12 mouse cellular contexts compared by ENCODE assay signal in the genomic region with DNA sequence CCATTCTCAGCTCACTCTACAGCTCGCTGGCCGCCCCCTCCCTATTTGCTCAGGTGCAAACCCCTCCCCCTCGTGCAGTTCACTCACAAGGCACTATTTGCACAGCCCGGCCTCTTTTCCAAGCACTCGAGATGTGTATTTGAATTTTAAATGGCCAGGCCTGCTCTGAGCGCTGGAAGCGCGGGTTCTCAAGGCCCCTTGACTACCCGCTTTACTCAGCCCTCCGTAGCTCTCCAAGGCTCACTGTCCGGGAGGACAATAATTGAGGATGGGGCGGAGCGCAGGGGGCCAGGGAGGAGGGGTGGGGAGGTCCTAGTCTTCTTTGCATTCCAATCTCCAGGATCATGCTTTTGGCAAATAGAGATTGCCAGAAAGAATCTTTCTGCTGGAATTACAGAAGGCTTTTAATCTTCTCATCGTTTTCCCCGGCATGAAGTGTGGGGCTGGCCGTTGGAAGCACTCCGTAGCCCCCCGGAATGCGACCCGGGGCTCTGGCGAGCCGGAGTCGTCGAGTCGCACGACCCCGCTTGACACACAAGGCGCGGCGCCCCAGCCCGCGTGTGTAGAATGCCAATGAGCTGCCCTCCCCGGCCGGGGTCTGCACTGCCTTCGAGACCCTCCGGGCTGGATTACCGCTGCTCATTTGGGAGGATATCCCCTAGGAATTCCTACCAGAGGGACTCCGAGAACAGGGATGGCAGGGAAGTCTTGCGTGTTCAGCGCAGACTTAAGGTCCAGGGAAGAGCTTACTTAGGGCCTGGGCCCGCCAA. TPM values are rescaled to one million over a fixed set of nuclear protein-coding genes. Genes with fewer than 3 reads are reported as not detected.
DNase-seq lines count a peak whose midpoint lies in the region; ATAC-seq and TF ChIP-seq lines count a peak whose summit lies in the region.
"Had no signal": no experiment of that assay in that cellular context is flagged by ENCODE, and none has a peak within 500 bp of the region (broad histone marks: within the 10 kb centered on the region; RNA-seq: fewer than 3 reads in every experiment).

No protein-coding gene starts in this region.

- 8% methylated on average over 41 of the region's 41 CpGs for WGBS in hindbrain, postnatal 0 days
- WGBS in thymus, adult 2 months: 9% methylated on average over 41 of the region's 41 CpGs

- no peak overlapping the region for H3K9ac ChIP-seq in hindbrain, postnatal 0 days (replicated peaks; ENCODE audit: low read length)

- peaks cover 81% of the 10 kb centered on the region for H3K27me3 ChIP-seq in hindbrain, postnatal 0 days (ENCODE audit: insufficient read depth, low read length)
- H3K27me3 ChIP-seq in thymus, adult 2 months (ENCODE audit: control insufficient read depth, insufficient read depth, low read length): peaks cover 10% of the 10 kb centered on the region; the same call in 1 of the 2 replicates

- peak overlapping the region; percentile 13 for H3K4me3 ChIP-seq in hindbrain, postnatal 0 days (ENCODE audit: low read length)
- no peak overlapping the region for H3K4me3 ChIP-seq in thymus, adult 2 months (ENCODE audit: control insufficient read depth, insufficient read depth, low read length)

- H3K9me3 ChIP-seq in hindbrain, postnatal 0 days (ENCODE audit: low read length): no peaks in the 10 kb centered on the region

- DNase-seq in urinary bladder, postnatal 10 days (ENCODE audit: low spot score): peak; percentile 8
- no peak for DNase-seq in urinary bladder, adult 18-20 months (ENCODE audit: low spot score in 2 of 2)
- DNase-seq in hindbrain, postnatal 0 days (ENCODE audit: low spot score): no peak
- DNase-seq in mesoderm, embryonic 11.5 days (ENCODE audit: low read depth, low spot score): peak; percentile 45
- DNase-seq in thymus, adult 2 months: no peak
- no peak for DNase-seq in thymus, postnatal 25 days
- no peak for DNase-seq in kidney, adult 8-10 months
- DNase-seq: cerebellum, adult 11-12 months; spleen, adult 18-20 months had no signal

- 0 out of 2 replicates have a peak overlapping the region, but pooled peaks have one; percentile 31 for H3K4me2 ChIP-seq in hindbrain, postnatal 0 days (ENCODE audit: low read depth, low read length)

- no peaks in the 10 kb centered on the region for H3K36me3 ChIP-seq in hindbrain, postnatal 0 days (ENCODE audit: insufficient read depth, low read length)
- no peaks in the 10 kb centered on the region for H3K36me3 ChIP-seq in thymus, adult 2 months (ENCODE audit: control insufficient read depth, insufficient read depth, low read length)

- H3K4me1 ChIP-seq in hindbrain, postnatal 0 days (ENCODE audit: insufficient read depth, low read length): peaks cover 7% of the 10 kb centered on the region; the same call in 1 of the 2 replicates
- H3K4me1 ChIP-seq in thymus, adult 2 months (replicated peaks; ENCODE audit: control insufficient read depth, insufficient read depth, low read length): no peaks in the 10 kb centered on the region

- no peak for ATAC-seq in hindbrain, postnatal 0 days
- no peak for ATAC-seq in granulocyte monocyte progenitor cell, adult 5-6 weeks (replicated peaks; ENCODE audit: poor library complexity, severe bottlenecking)

- no peak for TF ChIP-seq CTCF in hindbrain, postnatal 0 days (IDR thresholded peaks at IDR 0.05; ENCODE audit: low read depth)
- TF ChIP-seq CTCF in thymus, adult 2 months (IDR thresholded peaks at IDR 0.05; ENCODE audit: borderline replicate concordance, control insufficient read depth, extremely low read depth, insufficient read depth, low read length, poor library complexity): no peak

- H3K27ac ChIP-seq in hindbrain, postnatal 0 days: no peak overlapping the region
- no peak overlapping the region for H3K27ac ChIP-seq in thymus, adult 2 months (ENCODE audit: control insufficient read depth, insufficient read depth, low read length)

- no peak for TF ChIP-seq POLR2A in thymus, adult 2 months (IDR thresholded peaks at IDR 0.05; ENCODE audit: control insufficient read depth, extremely low read depth, insufficient read depth, low read length, poor library complexity)

RNA-seq across cellular contexts. Expression of a gene that starts 7.4 kb away (rescaled TPM):
- total RNA-seq in hindbrain, postnatal 0 days (2014; rRNA removed): 3.3 and 4.2 TPM in 2 replicates
- polyA plus RNA-seq in hindbrain, postnatal 0 days (2015; fragmentation: Nextera tagmentation; extraction: Ambion mirVana): 0.84 TPM in 2 replicates
- not detected in 2 replicates for total RNA-seq in granulocyte monocyte progenitor cell, adult 5-6 weeks (2014; fragmentation: Nextera tagmentation)
- total RNA-seq in granulocyte monocyte progenitor cell, adult 5-6 weeks (2017): not detected in 2 replicates
- polyA plus RNA-seq in thymus, adult 2 months (2012; rRNA removed): 0.05 TPM in 1 of 2 replicates, not detected in the other
- total RNA-seq: heart, postnatal 25 days; MEL had no signal

Comparison
In these comparisons a context has a peak if more than half of its experiments do, and no peak if none do; other contexts are left out.
1. DNase-seq: peak in urinary bladder, postnatal 10 days (single experiment) and mesoderm, embryonic 11.5 days (single experiment); none in urinary bladder, adult 18-20 months (0 of 2), hindbrain, postnatal 0 days (single experiment), thymus, adult 2 months (single experiment), thymus, postnatal 25 days (single experiment) and kidney, adult 8-10 months (0 of 2).